Mouse (Mus musculus) kidney, adult 2 months (tissue): Measurements from ENCODE around the gene Rrp1b. TPM values are rescaled to one million over a fixed set of nuclear protein-coding genes. Genes with fewer than 3 reads are reported as not detected.

Experiments used
- DNase-seq: peaks from one replicate; pipeline ENCODE4 v3.0.0; 2021
- H3K27ac ChIP-seq: fragments of 200-500 bp; 2 replicates; pipeline ENCODE4 v1.5.1; 2012; ENCODE audit warnings: low read depth, low read length, control low read depth, inconsistent platforms; ENCODE audit not compliant: insufficient read depth
- H3K27me3 ChIP-seq: fragments of 200-500 bp; replicated peaks from 2 replicates; pipeline ENCODE4 v1.6.1; 2012; ENCODE audit warnings: mild to moderate bottlenecking, moderate library complexity, low read length, inconsistent platforms; ENCODE audit not compliant: control insufficient read depth, insufficient read depth
- H3K36me3 ChIP-seq: fragments of 200-500 bp; 2 replicates; pipeline ENCODE4 v1.6.1; 2012; ENCODE audit warnings: mild to moderate bottlenecking, moderate library complexity, low read length, inconsistent platforms; ENCODE audit not compliant: control insufficient read depth, insufficient read depth
- H3K4me1 ChIP-seq: fragments of 200-500 bp; 2 replicates; pipeline ENCODE4 v1.6.1; 2011; ENCODE audit warnings: low read length; ENCODE audit not compliant: control insufficient read depth, insufficient read depth
- H3K4me3 ChIP-seq: fragments of 200-500 bp; 2 replicates; pipeline ENCODE4 v1.5.1; 2011; ENCODE audit warnings: mild to moderate bottlenecking, low read depth, low read length, control low read depth; ENCODE audit not compliant: insufficient read depth
- CTCF ChIP-seq: fragments of 200-500 bp; conservative IDR thresholded peaks from 2 replicates; pipeline ENCODE4 v1.5.1; 2011; ENCODE audit warnings: low read depth, mild to moderate bottlenecking, control low read depth, low read length, moderate library complexity, mixed read lengths; ENCODE audit not compliant: insufficient read depth, insufficient read length
- POLR2A ChIP-seq: fragments of 200-500 bp; IDR thresholded peaks from one replicate; pipeline ENCODE4 v1.6.1; 2011; ENCODE audit warnings: low read depth, low read length, control low read depth
- WGBS: fragments of 180-500 bp; shearing (Covaris S2); methylation state at CpG from one replicate; pipeline ENCODE4 v1.1.7; 2018; 5-methylcytosine and 5-hydroxymethylcytosine counted together
- polyA plus RNA-seq: library from polyadenylated mRNA; depleted of rRNA; stranded (reverse); fragments of >200 nt; gene quantifications from 2 replicates; pipeline ENCODE4 v1.2.3, GENCODE M21; 2012

Rrp1b gene
- polyA plus RNA-seq, 1 experiment, result 4.7 TPM

GRCm38 (mm10) chr17:32031684-32032083 lies 4.2 kb upstream of the Rrp1b start:
- DNase-seq, result no peak
- Histone ChIP-seq H3K36me3 (no peaks in the 10 kb centered on the region), H3K27ac (no peak overlapping the region), H3K4me1 (no peaks in the 10 kb centered on the region), H3K4me3 (no peak overlapping the region), H3K27me3 (no peaks in the 10 kb centered on the region)
- 61% methylated on average over 7 of the region's 7 CpGs for WGBS
- no peak for TF ChIP-seq CTCF
- no peak for TF ChIP-seq POLR2A

- Histone ChIP-seq H3K27me3 (no peaks in the 10 kb centered on the region), H3K4me3 (no peak overlapping the region), H3K4me1 (no peaks in the 10 kb centered on the region), H3K27ac (no peak overlapping the region), H3K36me3 (no peaks in the 10 kb centered on the region)
- DNase-seq, result no peak
- WGBS, result 92% methylated on average over 23 of the region's 23 CpGs
- TF ChIP-seq POLR2A (no peak), CTCF (no peak)
Measured at GRCm38 (mm10) chr17:32034322-32034721, 1.6 kb upstream of the Rrp1b start.

- no peaks in the 10 kb centered on the region for H3K4me1 ChIP-seq
- H3K27me3 ChIP-seq, result no peaks in the 10 kb centered on the region
- H3K36me3 ChIP-seq, result no peaks in the 10 kb centered on the region
- DNase-seq, result no peak
- TF ChIP-seq CTCF (no peak), POLR2A (no peak)
- no peak overlapping the region for H3K27ac ChIP-seq
- peak overlapping the region; percentile 79 for H3K4me3 ChIP-seq
- WGBS, result under 1% methylated on average over 46 of the region's 46 CpGs
Measured at GRCm38 (mm10) chr17:32036509-32037438, 874 bp downstream of the Rrp1b start.

- DNase-seq, result no peak
- Histone ChIP-seq H3K4me3 (no peak overlapping the region), H3K27me3 (no peaks in the 10 kb centered on the region), H3K36me3 (no peaks in the 10 kb centered on the region), H3K4me1 (no peaks in the 10 kb centered on the region), H3K27ac (no peak overlapping the region)
- 64% methylated on average over 10 of the region's 10 CpGs for whole genome bisulfite sequencing
- TF ChIP-seq POLR2A (no peak), CTCF (no peak)
Measured at GRCm38 (mm10) chr17:32040263-32040662, 4.4 kb downstream of the Rrp1b start.

- 87% methylated on average over 5 of the region's 5 CpGs for WGBS
- Histone ChIP-seq H3K4me1 (no peaks in the 10 kb centered on the region), H3K27me3 (no peaks in the 10 kb centered on the region), H3K4me3 (no peak overlapping the region), H3K36me3 (no peaks in the 10 kb centered on the region), H3K27ac (no peak overlapping the region)
- DNase-seq, result no peak
- TF ChIP-seq POLR2A, result no peak
- no peak for TF ChIP-seq CTCF
Measured at GRCm38 (mm10) chr17:32046541-32046940, 10.6 kb downstream of the Rrp1b start.

- H3K4me1 ChIP-seq, result no peaks in the 10 kb centered on the region
- no peak overlapping the region for H3K27ac ChIP-seq
- no peak for DNase-seq
- H3K4me3 ChIP-seq, result no peak overlapping the region
- TF ChIP-seq POLR2A (no peak), CTCF (no peak)
- H3K36me3 ChIP-seq, result no peaks in the 10 kb centered on the region
- H3K27me3 ChIP-seq, result no peaks in the 10 kb centered on the region
- 85% methylated on average over 5 of the region's 5 CpGs for WGBS
Measured at GRCm38 (mm10) chr17:32048351-32048750, 12.5 kb downstream of the Rrp1b start.

- H3K4me3 ChIP-seq, result no peak overlapping the region
- 91% methylated on average over 4 of the region's 4 CpGs for WGBS
- H3K4me1 ChIP-seq, result no peaks in the 10 kb centered on the region
- TF ChIP-seq CTCF (no peak), POLR2A (no peak)
- H3K27me3 ChIP-seq, result no peaks in the 10 kb centered on the region
- H3K27ac ChIP-seq, result no peak overlapping the region
- H3K36me3 ChIP-seq, result no peaks in the 10 kb centered on the region
- DNase-seq, result no peak
Measured at GRCm38 (mm10) chr17:32049914-32050313, 14.0 kb downstream of the Rrp1b start.
